Mouse (Mus musculus) adrenal gland, postnatal 25 days (tissue): ENCODE measurements at regions not wholly inside any gene's neighbourhood (a gene's known extent, or its start where the extent isn't known, plus 50 kb on each side); places are given as distances from the start of the nearest gene placed in this dataset.
"Not testable (repeated sequence)": the region's sequence is repeated elsewhere in the genome, so short reads cannot be mapped to it uniquely, and the experiment has no call there.

Experiments
- DNase-seq: peaks from one replicate; pipeline ENCODE4 v3.0.0; 2021; ENCODE audit warnings: mixed read lengths

DNA sequence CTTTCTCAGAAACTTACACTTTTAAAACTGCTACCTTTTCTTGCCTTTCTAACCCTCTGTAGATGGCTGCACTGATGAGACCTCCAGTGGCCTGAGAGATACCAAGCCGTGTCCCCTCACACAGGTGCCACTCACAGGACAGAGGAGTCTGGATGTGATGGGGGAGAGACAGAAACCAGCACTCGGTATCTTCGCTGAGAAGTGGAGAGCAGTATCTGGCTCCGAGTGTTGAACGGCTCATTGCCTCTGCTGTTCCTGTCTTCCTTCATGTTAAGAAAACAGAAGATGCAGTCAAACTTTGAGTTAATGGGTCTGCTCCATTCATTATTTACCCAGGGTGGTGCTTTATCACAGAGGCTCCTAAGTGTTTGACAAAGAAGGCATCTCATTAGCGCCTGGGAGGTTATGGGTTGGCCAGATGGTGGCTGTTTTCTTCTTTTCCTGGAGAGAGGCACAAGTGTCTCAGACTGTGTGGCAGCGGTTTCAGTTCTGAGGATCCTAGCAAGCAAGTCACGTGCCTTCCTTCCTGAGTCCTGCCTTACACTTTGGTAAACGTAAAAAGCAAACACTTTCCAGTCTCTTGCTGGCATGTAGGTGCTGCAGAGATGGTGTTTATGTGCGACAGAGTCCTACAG is 248.6 kb downstream of the Sec16b start:
- DNase-seq, result no peak

DNA sequence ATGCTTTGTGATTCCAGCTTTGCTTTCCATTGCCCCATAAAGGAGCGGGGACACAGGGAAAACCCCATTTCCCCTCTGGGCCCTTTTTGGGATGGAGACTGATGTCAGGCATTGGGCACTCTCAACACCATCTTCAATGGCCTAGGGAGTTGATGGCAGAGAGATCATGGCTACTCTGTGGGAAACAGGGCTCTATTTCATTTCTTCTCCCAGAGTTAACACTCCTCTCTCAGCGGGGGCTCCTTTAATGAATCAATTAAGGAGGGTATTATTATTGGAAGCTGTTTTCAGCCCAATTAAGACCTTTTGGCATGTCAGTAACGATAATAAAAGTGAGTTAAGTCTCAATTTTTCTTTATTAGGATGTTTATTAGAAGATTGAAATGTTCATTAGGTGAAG is 250.4 kb downstream of the Sec16b start:
- DNase-seq, result no peak

DNA sequence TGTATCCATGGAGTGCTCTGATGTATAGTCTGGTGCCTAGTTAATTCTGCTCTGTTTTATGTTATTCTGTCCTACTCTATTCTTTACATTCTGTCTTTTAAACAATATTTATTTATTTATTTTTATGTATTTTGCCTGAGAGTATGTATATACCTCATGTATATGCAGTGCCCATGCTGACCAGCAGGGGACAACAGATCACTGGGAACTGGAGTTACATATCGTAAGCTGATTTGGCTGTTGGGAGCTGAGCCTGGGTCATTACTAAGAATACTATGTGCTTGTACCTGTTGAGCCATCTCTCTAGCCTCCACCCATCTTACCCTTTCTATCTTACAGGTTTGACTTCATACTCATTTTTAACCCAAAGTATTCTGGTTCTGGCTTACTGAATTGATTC is 251.8 kb downstream of the Sec16b start:
- no peak for DNase-seq

DNA sequence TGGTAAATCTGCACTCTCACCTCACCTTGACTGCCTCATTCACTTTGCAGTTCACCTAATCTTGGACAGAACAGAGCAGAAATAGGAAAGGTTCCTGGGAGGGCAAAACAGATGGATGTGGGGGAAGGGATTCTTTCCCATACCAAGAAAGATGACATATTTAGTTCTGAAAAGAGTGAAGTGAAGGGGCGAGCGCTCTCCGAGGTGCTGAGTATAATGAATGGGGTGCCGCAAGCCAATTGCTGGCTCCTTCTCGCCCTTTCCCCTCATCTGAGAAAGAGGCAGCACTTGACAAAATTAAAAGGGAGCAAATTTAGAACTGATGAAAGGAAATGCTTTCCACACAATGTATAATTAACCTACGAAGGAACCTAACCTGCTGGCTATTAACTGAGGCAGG is 261.7 kb downstream of the Sec16b start:
- DNase-seq, result no peak

DNA sequence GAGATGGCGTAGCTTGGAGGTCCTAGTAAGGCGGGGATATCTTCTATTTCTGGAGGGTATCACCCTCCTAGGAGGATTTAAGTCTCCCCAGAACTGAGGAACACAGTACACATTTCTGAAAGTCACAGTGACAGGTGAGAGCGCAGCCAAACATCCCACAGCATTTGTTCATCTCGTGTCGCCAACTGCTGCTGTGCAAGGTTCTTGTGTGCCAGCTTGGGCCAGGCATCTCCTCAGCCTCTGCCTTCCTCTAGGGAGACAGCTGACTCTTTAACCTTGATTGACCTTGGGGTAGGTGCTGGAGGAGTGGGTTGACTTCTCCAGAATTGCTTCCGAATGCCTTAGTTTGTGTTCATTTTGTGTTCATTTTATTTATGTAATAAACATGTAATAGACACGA is 291.2 kb downstream of the Sec16b start:
- DNase-seq, result no peak

DNA sequence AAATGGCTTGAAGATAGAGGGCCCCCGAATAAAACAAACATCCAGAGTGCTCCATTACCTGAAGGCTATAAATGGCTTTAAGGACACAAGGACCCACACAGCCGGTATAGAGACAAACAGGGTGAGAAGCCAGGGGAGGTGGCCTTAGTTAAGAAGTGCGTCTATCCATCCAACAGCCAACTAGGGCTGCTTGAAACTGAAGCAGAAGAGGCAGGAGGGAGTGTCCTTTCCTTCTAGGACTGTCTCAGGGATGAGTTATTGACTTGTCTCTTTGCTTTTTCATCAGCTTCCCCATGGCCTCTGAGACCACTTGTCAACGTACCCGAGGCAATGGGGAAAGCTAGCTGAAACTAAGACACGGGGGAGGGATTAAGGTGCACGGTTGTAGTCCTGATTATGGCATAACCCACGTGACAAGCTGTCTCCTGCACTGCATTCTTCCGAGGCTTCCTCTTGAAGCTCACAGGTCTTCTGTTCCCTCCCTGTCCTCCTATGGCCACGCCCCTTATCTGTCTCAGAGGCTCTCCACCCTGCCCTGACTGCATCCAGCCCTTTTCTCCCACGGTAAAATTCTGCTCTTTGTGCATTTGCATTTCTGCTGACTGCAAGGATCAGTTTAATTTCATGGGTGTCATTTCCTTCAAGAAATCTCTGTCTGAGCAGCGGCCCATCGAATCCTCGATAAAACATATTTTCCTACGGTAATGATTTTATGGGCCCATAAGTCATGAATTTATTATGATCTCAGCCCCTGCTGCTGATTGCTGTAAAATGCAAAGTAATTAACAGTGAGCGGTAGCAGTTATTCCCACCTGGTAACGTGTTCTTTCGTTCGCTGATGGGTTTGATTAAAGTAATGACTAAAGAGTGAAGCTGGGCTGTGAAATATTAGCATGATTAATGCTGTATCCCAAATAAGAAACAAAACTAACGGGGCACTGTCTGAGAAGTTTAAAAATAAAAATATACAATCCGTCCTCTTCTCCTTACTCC is 292.3 kb downstream of the Sec16b start:
- no peak for DNase-seq

DNA sequence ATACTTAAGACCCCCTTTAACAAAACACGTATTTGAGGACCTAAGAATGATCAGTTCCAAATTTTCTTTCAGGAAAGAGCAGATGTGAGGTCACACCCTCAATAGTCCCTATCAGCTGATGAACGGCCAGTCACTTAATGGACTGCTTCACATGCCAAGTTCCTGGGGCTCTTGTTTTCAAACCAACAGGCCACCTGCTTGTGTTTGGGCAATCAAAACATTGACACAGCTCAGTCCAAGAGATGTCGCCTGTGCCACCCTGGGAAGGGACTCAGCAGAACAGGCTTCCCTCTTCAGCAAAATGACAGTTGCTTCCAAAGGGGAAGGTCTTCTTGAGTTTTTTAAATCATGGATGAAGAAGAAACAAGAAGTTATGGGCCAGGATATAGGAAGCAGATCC is 294.6 kb downstream of the Sec16b start:
- no peak for DNase-seq

DNA sequence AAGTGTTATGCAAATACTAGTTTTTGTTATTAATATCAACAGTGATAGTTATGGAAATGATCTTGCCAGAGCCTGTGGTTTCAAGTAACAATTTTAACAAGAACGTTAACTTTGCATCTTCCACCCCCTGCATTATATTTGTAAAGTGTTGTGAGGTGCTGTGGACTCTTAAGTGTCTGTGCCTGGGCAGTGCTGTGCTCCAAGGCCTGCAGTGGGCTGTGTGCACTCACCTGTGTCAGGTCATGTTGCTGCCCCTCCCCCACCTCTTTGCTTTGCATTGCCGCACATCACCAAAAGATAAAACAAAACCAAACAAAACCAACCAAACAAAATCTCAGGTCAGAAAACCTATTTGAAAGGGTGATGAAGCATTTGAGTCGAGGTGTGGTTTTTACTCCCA is 297.7 kb downstream of the Sec16b start:
- DNase-seq, result no peak

DNA sequence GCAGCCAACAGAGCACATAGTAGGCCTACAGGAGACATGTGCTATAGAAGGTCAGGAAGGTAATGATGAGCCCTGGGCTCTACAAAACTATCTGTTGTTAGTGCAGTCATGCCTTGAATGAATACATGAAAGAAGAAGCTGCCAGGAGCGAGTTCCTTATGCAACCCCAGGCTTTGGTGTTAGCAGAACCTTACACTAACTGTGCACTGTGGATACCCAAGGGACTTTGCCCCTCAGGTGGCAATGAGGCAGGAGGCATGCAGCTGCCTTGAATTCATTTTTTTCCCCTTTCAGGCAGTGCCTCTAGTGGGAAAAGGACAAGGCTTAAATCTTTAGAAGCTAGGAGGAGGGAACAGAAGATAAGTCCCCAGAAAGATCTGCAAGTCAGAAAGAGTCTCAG is 299.8 kb downstream of the Sec16b start:
- DNase-seq, result no peak

DNA sequence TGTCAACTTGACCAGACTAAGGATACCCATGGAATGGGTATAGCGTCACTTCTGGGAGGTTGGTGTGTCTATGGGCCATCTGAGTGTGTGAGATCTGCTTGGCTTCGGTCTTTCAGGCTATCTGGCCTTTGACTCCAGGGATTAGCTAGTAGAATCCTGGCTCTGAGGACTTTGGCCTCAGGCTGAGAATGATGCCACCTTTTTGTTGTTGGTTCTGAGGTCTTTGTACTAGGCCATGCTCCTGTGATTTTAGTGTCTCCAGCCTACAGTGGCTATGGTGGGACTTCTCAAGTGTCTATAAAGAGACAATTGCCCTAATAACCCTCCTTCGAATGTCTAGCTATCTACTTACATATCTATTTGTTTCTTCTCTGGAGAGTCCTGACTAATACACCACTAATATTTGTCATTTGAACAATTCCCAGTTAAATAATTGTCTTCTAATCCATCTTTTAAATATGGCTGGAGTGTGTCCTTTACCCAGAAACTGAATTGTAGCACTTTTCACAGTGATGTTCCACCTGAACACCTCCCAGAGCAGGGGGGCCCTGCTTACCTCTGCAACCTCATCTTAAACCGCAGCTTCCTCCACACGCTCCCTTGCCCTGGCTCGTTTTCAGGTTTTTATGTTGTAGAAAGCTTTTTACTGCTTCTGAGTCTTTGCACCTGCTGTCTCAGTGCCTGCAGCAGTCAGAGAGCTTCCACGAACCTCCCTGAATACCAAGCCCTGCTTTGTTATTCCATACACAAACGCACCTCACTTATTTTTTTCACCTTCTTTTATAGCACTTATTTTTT is 303.3 kb downstream of the Sec16b start:
- DNase-seq, result no peak

DNA sequence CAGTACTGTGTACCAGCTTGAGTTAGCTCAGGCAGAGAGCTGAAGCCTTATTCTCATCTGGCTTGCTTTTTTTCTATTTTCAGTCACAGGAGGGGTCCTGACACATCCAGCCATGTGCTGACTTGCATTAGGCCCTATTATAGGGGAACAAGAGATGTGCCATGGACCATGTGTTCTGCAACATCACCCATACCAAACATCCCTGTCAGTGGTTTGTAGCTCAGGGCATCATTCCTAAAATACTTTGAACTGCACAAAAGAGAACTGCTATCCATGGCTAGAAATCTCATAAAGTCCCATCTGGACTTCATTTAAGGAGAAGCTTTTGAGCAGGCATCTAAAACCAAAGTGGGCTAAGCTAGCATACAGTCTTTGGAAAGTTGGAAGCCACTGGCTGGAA is 304.1 kb downstream of the Sec16b start:
- DNase-seq, result no peak

DNA sequence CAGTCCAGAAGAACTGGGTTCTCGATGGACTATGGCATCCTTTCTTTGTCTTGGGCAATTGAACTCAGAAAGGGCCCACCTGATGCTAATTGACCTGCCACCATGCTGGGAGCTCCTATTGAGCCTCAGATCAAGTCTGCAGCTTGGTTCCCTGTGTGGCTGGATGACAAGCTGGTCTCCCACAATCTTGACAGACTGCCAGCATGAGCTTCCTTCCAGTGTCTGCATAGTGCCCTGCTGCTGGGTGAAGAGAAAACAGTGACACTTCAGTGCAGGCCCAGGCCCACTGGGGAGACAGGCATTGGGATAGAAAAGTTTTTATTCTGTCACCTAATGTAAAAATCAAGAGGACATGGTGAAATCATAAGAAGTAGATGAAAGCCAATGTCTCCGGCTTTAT is 321.4 kb downstream of the Sec16b start:
- no peak for DNase-seq

DNA sequence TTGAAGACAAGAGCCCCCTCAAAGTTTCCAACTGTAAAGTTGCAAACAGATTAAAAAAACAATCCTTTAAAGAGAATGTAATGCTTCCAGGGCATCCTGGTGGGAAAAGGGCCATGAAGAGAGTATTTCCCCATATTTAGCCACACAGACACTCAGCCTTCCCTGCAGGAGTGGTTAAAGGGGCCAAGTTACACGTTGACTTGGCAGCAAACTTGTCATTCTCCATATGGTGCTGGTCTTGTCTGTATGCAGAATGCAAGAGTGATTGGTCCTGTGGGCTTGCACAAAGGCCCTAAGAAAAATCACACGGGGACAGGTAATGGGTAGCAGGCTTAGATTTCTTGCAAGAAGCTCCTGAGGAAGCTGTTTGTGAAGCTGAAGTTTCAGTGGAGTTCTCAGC is 325.0 kb downstream of the Sec16b start:
- DNase-seq, result no peak

DNA sequence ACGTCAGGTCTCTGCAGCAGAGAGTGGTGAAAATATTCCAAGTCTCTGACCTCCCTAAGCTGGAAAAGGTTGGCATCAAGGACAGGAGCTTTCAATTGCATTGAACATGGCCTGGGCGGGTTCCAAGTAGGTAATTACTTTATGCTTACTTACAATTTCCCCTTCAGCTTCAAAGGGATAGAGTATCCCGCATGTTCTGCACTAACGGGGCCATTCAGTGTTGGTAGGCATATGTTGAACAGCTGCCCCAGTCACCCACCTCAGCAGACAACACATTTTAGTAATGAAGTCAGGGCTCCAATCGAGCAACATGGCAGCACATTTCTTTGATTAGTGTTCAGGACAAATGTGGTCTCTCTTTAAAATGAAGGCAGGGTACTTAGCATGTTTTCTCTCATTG is 366.2 kb downstream of the Sec16b start:
- no peak for DNase-seq

DNA sequence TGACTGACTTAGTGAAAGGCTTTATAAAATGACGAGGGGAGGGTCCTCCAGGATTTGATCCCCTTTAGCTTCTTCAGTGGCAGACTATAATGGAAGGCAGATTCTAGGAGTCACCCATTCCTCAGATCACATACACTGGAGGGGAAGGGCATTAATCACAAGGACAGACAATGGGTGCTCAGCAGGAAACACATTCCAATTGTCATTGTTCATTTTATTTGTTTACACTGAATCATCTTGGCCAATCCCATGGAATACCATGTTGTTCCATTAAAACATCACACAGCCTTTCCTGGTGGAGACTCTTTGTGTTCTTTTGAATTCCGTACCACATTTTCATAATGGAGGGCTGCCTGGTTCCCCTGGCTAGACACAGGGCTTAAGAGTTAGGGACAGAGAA is 368.5 kb downstream of the Sec16b start:
- no peak for DNase-seq

DNA sequence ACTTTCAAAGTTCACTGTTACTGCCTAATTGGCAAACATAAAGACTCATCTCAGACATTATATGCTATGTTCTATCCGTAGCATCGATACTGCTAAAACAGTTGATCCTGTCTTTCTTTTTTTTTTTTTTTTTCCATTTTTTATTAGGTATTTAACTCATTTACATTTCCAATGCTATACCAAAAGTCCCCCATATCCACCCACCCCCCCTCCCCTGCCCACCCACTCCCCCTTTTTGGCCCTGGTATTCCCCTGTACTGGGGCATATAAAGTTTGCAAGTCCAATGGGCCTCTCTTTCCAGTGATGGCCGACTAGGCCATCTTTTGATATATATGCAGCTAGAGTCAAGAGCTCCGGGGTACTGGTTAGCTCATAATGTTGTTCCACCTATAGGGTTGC is 370.6 kb downstream of the Sec16b start:
- not testable (repeated sequence) for DNase-seq

DNA sequence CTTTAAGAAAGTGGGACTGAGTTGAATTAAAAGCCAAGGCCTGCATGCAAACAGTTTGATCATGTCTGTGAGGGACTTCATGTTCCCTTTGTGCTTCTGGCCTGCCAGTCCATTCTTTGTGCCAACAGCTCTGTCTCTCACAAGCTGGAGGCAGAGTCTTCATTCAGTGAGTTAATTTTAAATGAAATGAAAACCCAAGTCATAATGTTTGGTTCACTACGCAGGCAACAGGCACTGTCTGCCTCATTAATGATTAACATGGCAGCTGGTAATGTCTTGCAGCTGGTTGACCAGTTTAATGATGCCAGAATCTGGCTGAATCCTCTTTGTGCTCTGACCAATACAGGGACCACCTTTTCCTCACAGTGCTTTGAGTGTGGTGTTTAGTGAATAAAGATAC is 380.6 kb downstream of the Sec16b start:
- DNase-seq, result no peak

DNA sequence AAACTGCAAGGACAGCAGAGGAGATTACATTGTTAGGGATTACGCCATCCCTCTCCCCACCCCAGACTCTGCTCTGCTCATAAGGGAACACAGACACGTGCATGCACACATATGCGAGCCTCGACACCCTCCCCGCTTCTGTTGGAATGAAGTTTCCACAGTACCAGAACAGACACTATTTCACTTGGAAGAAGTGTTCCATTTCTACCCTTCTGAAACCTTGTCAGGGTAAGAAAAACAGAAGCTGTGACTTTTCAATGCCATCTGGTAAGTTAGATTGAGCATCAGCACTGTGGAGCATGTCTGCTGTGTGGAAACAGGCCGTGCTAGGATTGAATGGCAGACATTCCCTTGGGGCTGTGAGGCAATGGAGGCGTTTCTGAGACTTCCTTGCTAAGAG is 382.0 kb downstream of the Sec16b start:
- DNase-seq, result no peak

DNA sequence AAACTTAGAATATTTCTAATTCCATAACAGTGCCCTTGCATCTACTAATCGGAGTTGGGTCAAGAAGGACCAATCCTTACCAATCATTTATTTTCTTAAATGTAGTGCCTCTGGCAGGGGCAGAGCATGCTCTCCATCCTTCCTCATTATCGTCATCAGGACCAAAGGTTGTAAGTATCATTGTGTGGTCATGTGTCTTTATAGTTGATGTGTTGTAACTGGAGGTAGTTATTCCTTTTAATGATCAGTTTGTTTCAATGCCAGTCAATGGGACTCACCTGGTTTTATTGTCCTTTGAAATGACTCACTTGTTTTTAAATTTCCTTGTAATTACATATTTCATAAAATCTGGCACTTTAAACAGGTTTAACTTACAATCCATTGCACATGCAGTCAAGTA is 399.6 kb downstream of the Sec16b start:
- no peak for DNase-seq

DNA sequence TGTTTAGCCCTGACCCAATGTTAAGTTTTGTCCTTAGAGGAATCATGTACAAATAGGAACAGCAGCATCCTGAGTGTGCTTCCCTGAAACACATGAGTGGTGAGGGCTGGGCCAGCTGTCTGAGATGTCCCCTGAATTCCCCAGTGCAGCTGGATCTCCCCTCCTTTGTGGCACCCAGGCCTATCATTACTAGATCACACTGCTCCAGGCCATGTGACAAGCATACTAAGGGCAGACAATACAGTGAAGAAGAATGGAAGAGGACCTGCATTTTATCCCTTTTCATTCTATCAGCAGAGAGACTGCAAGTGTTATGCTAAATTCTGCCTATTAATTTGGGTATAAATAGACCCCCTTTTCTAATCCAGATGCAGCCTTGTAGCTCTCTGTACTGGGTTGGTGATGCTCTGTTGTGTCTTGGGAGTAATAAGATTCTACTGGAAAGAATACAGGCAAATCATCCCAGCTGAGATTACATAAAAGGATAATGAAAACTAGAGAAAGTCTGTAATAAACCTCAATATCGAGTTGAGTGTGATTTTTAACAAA is 418.3 kb downstream of the Brinp2 start:
- no peak for DNase-seq

DNA sequence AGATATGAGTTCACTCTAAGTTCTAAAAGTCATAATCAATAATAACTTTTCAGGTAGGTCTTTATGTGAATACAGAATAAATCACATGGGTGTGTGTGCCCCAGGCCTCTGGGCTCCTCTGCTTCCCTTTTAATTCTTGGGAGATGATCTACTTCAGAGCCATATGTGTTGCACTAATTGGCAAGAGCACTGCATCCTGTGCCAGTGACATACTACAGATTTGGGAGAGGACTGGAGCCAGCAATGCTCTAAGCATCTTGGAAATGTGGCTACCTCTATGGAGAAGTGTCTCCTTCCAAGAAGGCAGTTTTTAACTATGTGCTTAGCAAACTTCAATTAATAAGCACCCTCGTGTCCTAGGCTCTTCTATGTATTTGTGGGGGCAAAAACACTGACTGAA is 416.6 kb downstream of the Brinp2 start:
- no peak for DNase-seq

DNA sequence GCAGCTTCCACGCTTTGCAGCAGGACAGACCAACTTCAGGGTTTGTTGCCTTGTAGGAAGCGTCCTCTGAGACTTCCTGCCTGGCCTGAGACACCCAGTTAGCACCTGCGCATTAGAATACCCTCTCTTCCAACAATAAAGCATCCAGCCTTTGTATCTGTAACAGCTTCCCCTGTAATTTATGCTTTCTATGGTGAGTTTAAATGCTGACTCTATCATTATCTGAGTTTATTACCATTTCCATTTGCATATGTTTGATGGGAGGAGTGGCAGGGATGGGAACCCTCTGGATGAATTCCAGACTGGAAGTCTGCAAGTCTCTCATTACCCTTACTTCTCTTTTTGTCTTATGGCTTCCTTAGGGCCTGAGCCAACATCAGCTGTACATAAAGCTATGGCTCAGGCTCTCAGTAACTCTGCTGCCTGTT is 415.8 kb downstream of the Brinp2 start:
- DNase-seq, result no peak

DNA sequence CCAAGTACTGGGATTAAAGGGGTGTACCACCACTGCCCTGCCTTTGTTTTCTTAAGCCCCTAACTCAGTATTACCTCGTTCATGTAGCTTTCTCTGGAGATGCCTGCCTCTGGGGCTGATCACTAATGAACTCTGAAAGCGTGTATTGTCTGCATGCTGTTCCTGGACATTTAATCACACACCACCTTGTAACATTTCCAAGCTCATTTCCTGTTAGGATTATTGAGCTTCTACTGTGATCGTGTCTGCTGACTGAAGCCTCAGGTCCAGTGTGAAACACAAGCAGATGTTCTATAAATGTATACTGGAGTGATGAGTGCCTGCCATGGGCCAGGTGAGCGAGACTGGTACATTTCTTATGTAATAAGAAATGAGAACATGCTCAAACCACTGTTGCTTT is 398.6 kb downstream of the Brinp2 start:
- DNase-seq, result no peak
